Mouse (Mus musculus) ZHBTc4 (cell line): Measurements from ENCODE around the gene Gm5294.

Source experiments
- DNase-seq: peaks from one replicate; pipeline ENCODE4 v3.0.0-alpha.2; 2011; ENCODE audit warnings: low read depth, low spot score

Gene Gm5294

GRCm38 (mm10) chr5:138849682-138850461, 30.0 kb downstream of the Gm5294 start:
- peak; percentile 39 for DNase-seq

- peak; percentile 53 for DNase-seq
These were observed 30.6 kb downstream of the Gm5294 start for GRCm38 (mm10) chr5:138850462-138850844.

GRCm38 (mm10) chr5:138851296-138851780, 31.5 kb downstream of the Gm5294 start:
- DNase-seq, result no peak

- peak; percentile 71 for DNase-seq
These were observed 32.3 kb downstream of the Gm5294 start for GRCm38 (mm10) chr5:138852151-138852550.

- no peak for DNase-seq
These were observed 33.5 kb downstream of the Gm5294 start for GRCm38 (mm10) chr5:138853349-138853748.

GRCm38 (mm10) chr5:138857010-138857617, 37.2 kb downstream of the Gm5294 start:
- DNase-seq, result peak; percentile 81

- DNase-seq, result no peak
These were observed 38.0 kb downstream of the Gm5294 start for GRCm38 (mm10) chr5:138857811-138858251.

GRCm38 (mm10) chr5:138863681-138864146, 43.8 kb downstream of the Gm5294 start:
- no peak for DNase-seq

- DNase-seq, result no peak
These were observed 44.3 kb downstream of the Gm5294 start for GRCm38 (mm10) chr5:138864166-138864565.

GRCm38 (mm10) chr5:138864880-138865279, 45.0 kb downstream of the Gm5294 start:
- no peak for DNase-seq

GRCm38 (mm10) chr5:138865637-138866036, 45.8 kb downstream of the Gm5294 start:
- DNase-seq, result no peak
